Mouse (Mus musculus) liver, embryonic 13.5 days (tissue): ENCODE measurements around the gene Capn10. TPM values are rescaled to one million over a fixed set of nuclear protein-coding genes. Genes with fewer than 3 reads are reported as not detected.

ENCODE experiments used
- ATAC-seq: fragments of 200-750 bp; cut with Nextera tagmentation; 2 replicates; pipeline ENCODE4 v1.8.0; 2017; ENCODE audit warnings: low read depth, mild to moderate bottlenecking, moderate number of reproducible peaks, moderate library complexity
- DNase-seq: peaks from one replicate; pipeline ENCODE4 v3.0.0; 2022
- H3K27ac ChIP-seq: fragments of 300-500 bp; sonication (generic); 2 replicates; pipeline ENCODE4 v1.5.1; 2015; ENCODE audit warnings: moderate library complexity, mild to moderate bottlenecking, inconsistent platforms
- H3K27me3 ChIP-seq: fragments of 300-500 bp; sonication (generic); 2 replicates; pipeline ENCODE4 v1.6.1; 2015; ENCODE audit warnings: mild to moderate bottlenecking, inconsistent platforms
- H3K36me3 ChIP-seq: fragments of 300-500 bp; sonication (generic); 2 replicates; pipeline ENCODE4 v1.6.1; 2015; ENCODE audit warnings: mild to moderate bottlenecking, inconsistent platforms
- H3K4me1 ChIP-seq: fragments of 300-500 bp; sonication (generic); replicated peaks from 2 replicates; pipeline ENCODE4 v1.6.1; 2015; ENCODE audit warnings: inconsistent platforms
- H3K4me2 ChIP-seq: fragments of 300-500 bp; sonication (generic); 2 replicates; pipeline ENCODE4 v1.6.1; 2015; ENCODE audit warnings: inconsistent platforms, mild to moderate bottlenecking, moderate library complexity
- H3K4me3 ChIP-seq: fragments of 300-500 bp; sonication (generic); replicated peaks from 2 replicates; pipeline ENCODE4 v1.5.1; 2015; ENCODE audit warnings: mild to moderate bottlenecking, inconsistent platforms
- H3K9ac ChIP-seq: fragments of 300-500 bp; sonication (generic); 2 replicates; pipeline ENCODE4 v1.6.1; 2015; ENCODE audit warnings: mild to moderate bottlenecking, inconsistent platforms
- H3K9me3 ChIP-seq: fragments of 300-500 bp; sonication (generic); replicated peaks from 2 replicates; pipeline ENCODE4 v1.6.1; 2016; ENCODE audit warnings: inconsistent platforms
- WGBS: fragments of 180-500 bp; shearing (Covaris S2); methylation state at CpG from one replicate; pipeline ENCODE4 v1.1.7; 2015; ENCODE audit not compliant: insufficient replicate concordance; 5-methylcytosine and 5-hydroxymethylcytosine counted together
- polyA plus RNA-seq: library from polyadenylated mRNA; unstranded; fragments of >200 nt; fragmentation: Nextera tagmentation; extraction: Ambion mirVana; gene quantifications from 2 replicates; pipeline ENCODE4 v1.2.1, GENCODE M21; 2015

Gene Capn10
- polyA plus RNA-seq, 1 experiment from 2014 or later, result 10.1 TPM

- no peak overlapping the region for H3K9ac ChIP-seq
- no peak overlapping the region for H3K27ac ChIP-seq
- DNase-seq (no peak), ATAC-seq (no peak)
- no peaks in the 10 kb centered on the region for H3K9me3 ChIP-seq
- H3K4me3 ChIP-seq, result no peak overlapping the region
- no peak overlapping the region for H3K4me2 ChIP-seq
- no peaks in the 10 kb centered on the region for H3K4me1 ChIP-seq
- WGBS, result 37% methylated on average over 11 of the region's 11 CpGs
- H3K27me3 ChIP-seq, result no peaks in the 10 kb centered on the region
- H3K36me3 ChIP-seq, result no peaks in the 10 kb centered on the region
Observed at GRCm38 (mm10) chr1:92979073-92979602, 45.0 kb downstream of the Capn10 start.

DNA sequence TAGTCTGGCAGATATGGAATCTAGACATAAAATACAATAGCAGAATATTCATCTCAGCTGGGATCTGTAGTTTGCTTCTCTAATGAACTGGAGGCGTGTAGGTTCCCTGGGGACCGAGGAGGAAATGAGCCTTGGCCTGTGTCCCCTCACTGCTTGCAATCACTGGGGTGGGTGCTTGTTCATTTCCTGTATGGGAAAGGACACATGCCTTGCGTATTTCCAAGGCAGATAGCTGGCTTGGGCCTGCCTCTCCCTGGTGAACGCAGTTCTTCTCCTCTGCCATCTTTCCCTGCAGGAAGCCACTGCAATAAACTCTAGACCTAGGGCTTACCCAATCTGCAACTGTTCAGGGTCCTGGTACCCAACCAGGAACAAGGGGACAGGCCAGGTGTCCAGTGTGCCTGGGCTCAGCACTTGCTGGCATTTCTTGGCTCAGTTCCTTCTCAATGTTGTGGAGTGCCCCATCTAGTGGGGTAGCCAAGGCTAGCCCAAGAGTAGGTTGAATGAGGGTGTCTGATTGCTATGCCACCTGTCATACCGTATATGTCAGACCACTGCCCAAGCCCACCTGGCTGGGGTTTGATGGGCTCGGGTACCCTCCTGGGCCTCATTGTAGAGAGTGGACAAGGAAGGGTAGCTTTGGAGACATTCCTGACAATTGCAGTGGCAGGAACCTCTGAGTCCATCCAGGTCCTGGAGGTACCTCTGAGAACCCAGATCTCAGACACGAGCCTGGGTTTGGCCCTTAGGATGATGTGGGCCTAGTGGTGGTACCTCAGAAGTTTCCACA, 47.1 kb downstream of the Capn10 start:
- no peaks in the 10 kb centered on the region for H3K4me1 ChIP-seq
- H3K4me2 ChIP-seq, result no peak overlapping the region
- H3K9me3 ChIP-seq, result no peaks in the 10 kb centered on the region
- no peak for DNase-seq
- 53% methylated on average over 7 of the region's 7 CpGs for WGBS
- no peak overlapping the region for H3K9ac ChIP-seq
- H3K27ac ChIP-seq, result no peak overlapping the region
- no peak for ATAC-seq
- H3K36me3 ChIP-seq, result no peaks in the 10 kb centered on the region
- H3K27me3 ChIP-seq, result no peaks in the 10 kb centered on the region
- no peak overlapping the region for H3K4me3 ChIP-seq

- Histone ChIP-seq H3K36me3 (no peaks in the 10 kb centered on the region), H3K4me1 (no peaks in the 10 kb centered on the region), H3K4me3 (no peak overlapping the region), H3K27ac (no peak overlapping the region), H3K9me3 (no peaks in the 10 kb centered on the region), H3K9ac (no peak overlapping the region), H3K4me2 (no peak overlapping the region), H3K27me3 (no peaks in the 10 kb centered on the region)
- 78% methylated on average over 17 of the region's 17 CpGs for WGBS
- DNase-seq (no peak), ATAC-seq (no peak)
Observed at GRCm38 (mm10) chr1:92982931-92983605, 48.9 kb downstream of the Capn10 start.

GRCm38 (mm10) chr1:92984999-92985398, 50.8 kb downstream of the Capn10 start:
- ATAC-seq (no peak), DNase-seq (no peak)
- H3K4me1 ChIP-seq, result no peaks in the 10 kb centered on the region
- no peaks in the 10 kb centered on the region for H3K27me3 ChIP-seq
- H3K9ac ChIP-seq, result no peak overlapping the region
- no peak overlapping the region for H3K4me2 ChIP-seq
- WGBS, result 62% methylated on average over 5 of the region's 5 CpGs
- no peak overlapping the region for H3K4me3 ChIP-seq
- H3K27ac ChIP-seq, result no peak overlapping the region
- no peaks in the 10 kb centered on the region for H3K36me3 ChIP-seq
- H3K9me3 ChIP-seq, result no peaks in the 10 kb centered on the region

GRCm38 (mm10) chr1:92988894-92989293, 54.7 kb downstream of the Capn10 start:
- H3K4me2 ChIP-seq, result no peak overlapping the region
- 65% methylated on average over 4 of the region's 4 CpGs for WGBS

DNA sequence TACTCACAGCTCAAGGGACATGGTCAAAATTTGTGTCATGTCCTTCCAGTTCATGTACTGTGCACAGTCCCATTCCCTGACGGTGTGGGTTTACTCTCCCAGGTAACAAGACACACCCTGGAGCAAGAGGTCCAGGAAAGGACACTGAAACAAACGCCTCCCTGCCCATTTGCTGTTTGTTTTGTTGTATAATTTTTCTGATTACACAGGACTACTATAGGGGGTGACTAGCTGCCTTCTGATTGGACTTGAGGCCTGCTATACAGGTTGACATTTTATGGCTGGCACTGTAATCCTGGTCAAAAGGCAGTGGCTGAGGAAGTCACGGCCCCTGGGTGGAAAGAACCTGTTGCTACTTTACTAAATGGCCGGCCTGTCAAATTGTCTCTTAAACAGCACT, 55.7 kb downstream of the Capn10 start:
- no peak for ATAC-seq
- WGBS, result 61% methylated on average over 4 of the region's 4 CpGs

More at GRCm38 (mm10) chr1:92988894-92989293, 54.7 kb downstream of the Capn10 start:
- Histone ChIP-seq H3K36me3 (no peaks in the 10 kb centered on the region), H3K9ac (no peak overlapping the region), H3K27me3 (no peaks in the 10 kb centered on the region), H3K9me3 (no peaks in the 10 kb centered on the region), H3K4me3 (no peak overlapping the region), H3K4me1 (no peaks in the 10 kb centered on the region), H3K27ac (no peak overlapping the region)
- ATAC-seq (no peak), DNase-seq (no peak)

DNA sequence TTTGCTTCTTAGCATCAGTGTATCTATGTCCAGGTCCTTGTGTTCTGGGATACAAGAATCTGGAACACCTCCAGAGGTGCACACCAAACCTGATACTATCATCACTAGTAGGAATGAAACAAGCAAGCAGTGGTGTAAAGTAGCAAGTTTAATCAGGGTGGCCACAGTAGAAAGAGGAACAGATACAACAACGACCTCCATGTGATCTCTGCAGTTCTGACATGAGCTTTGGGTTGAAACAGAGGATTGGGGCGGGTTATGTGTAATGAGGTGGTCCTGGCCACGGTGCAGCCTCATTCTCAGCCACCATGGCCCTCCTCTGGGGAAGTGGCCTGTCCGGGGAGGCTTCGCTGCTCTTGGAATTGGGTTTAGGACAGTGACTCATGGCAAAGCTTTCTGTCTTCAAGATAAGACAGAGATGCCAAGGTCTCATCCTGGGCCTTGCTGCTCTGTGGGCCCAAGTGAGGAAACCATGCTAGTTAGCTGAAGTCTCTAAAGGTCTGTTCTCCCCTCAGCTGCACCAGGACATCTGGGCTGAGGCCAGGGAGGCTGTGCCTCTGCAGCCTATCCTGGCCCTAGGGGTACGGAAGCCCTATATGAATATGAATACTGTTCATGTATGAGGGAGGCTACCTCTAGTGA, 58.2 kb downstream of the Capn10 start:
- Histone ChIP-seq H3K36me3 (no peaks in the 10 kb centered on the region), H3K4me1 (no peaks in the 10 kb centered on the region)

More for the DNA sequence above, 55.7 kb downstream of the Capn10 start:
- H3K36me3 ChIP-seq, result no peaks in the 10 kb centered on the region
- H3K9ac ChIP-seq, result no peak overlapping the region
- no peak overlapping the region for H3K4me3 ChIP-seq
- no peaks in the 10 kb centered on the region for H3K4me1 ChIP-seq
- no peak overlapping the region for H3K27ac ChIP-seq
- DNase-seq, result no peak
- H3K9me3 ChIP-seq, result no peaks in the 10 kb centered on the region
- H3K4me2 ChIP-seq, result no peak overlapping the region
- H3K27me3 ChIP-seq, result no peaks in the 10 kb centered on the region

GRCm38 (mm10) chr1:92992880-92993279, 58.7 kb downstream of the Capn10 start:
- Histone ChIP-seq H3K27ac (no peak overlapping the region), H3K4me3 (no peak overlapping the region), H3K27me3 (no peaks in the 10 kb centered on the region), H3K36me3 (no peaks in the 10 kb centered on the region), H3K9ac (no peak overlapping the region), H3K9me3 (no peaks in the 10 kb centered on the region), H3K4me1 (no peaks in the 10 kb centered on the region), H3K4me2 (no peak overlapping the region)
- DNase-seq (no peak), ATAC-seq (no peak)
- 60% methylated on average over 2 of the region's 2 CpGs for WGBS

More for the DNA sequence above, 58.2 kb downstream of the Capn10 start:
- Histone ChIP-seq H3K4me3 (no peak overlapping the region), H3K9ac (no peak overlapping the region), H3K27ac (no peak overlapping the region), H3K27me3 (no peaks in the 10 kb centered on the region), H3K4me2 (no peak overlapping the region), H3K9me3 (no peaks in the 10 kb centered on the region)
- WGBS, result 48% methylated on average over 6 of the region's 6 CpGs
- ATAC-seq (no peak), DNase-seq (no peak)

Other genes starting within 250 kb of the Capn10 start
- 2.7 TPM in 2 replicates for gene Gpc1, start 102.7 kb upstream of the Capn10 start, polyA plus RNA-seq
- 0.09 TPM in 1 of 2 replicates, not detected in the other for gene Ankmy1, start 31.5 kb upstream of the Capn10 start, polyA plus RNA-seq
- 6.7 and 7.5 TPM in 2 replicates for gene Dusp28, start 27.4 kb upstream of the Capn10 start, polyA plus RNA-seq
- 12.3 and 13.1 TPM in 2 replicates for gene Rnpepl1, start 23.6 kb upstream of the Capn10 start, polyA plus RNA-seq
- gene Gpr35, start 16.5 kb downstream of the Capn10 start, polyA plus RNA-seq, result 0.37 and 0.42 TPM in 2 replicates
- gene Aqp12, start 72.0 kb downstream of the Capn10 start, polyA plus RNA-seq, result not detected in 2 replicates
- gene Kif1a, start 167.6 kb downstream of the Capn10 start, polyA plus RNA-seq, result 0.35 and 0.61 TPM in 2 replicates
- 4.3 and 4.7 TPM in 2 replicates for gene Agxt, start 200.9 kb downstream of the Capn10 start, polyA plus RNA-seq
- gene 2310007B03Rik, start 226.6 kb downstream of the Capn10 start, polyA plus RNA-seq, result 0.09 and 0.10 TPM in 2 replicates
- not detected in 2 replicates for gene Crocc2, start 234.3 kb downstream of the Capn10 start, polyA plus RNA-seq